Mouse (Mus musculus): Measurements from ENCODE around the gene Kdm8. TPM values are rescaled to one million over a fixed set of nuclear protein-coding genes. Genes with fewer than 3 reads are reported as not detected.
"Not testable (repeated sequence)": the region's sequence is repeated elsewhere in the genome, so short reads cannot be mapped to it uniquely, and the experiment has no call there.

Gene Kdm8
- polyA plus RNA-seq, 2 experiments = 4.7 to 6.1 TPM

DNA sequence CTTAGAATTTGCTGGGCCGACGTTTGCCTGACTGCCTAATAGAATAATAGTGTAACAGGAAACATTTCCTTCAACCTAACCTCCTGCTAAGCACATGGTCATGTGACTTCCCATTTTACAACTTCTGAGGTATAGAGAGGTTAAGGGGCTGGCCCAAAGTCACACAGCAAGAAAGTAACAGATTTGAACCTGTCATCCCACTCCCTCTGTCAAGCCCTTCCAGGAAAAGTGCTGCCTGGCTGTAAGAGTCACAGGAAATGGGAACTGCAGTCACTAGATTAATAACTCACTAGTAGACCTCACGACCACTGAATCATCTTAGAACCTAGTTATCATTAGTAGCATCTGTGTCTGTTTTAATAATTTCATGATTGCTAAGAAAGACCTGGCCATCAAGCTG lies 21.4 kb upstream of the Kdm8 start:
- TF ChIP-seq EP300 (IDR thresholded peaks at IDR 0.05; ENCODE audit: low read depth) (0 out of 2 replicates have a peak, but pooled peaks have one; percentile 14), CTCF (IDR thresholded peaks at IDR 0.05; ENCODE audit: low read depth) (no peak)
- Histone ChIP-seq H3K27ac (no peak overlapping the region), H3K36me3 (replicated peaks; ENCODE audit: control insufficient read depth, insufficient read depth, low read depth) (no peaks in the 10 kb centered on the region), H3K4me1 (replicated peaks; ENCODE audit: control insufficient read depth in 2 of 2, insufficient read depth in 2 of 2, low read length in 1 of 2) (peaks cover 5 to 27% of the 10 kb centered on the region in 2 experiments), H3K9me3 (ENCODE audit: control insufficient read depth, low read length) (no peaks in the 10 kb centered on the region), H3K27me3 (ENCODE audit: control insufficient read depth, insufficient read depth, low read length) (no peaks in the 10 kb centered on the region), H3K4me3 (ENCODE audit: insufficient read depth in 1 of 2, low read depth in 2 of 2, low read length in 2 of 2) (no peak overlapping the region), H3K4me2 (ENCODE audit: low read depth) (no peak overlapping the region), H3K9ac (replicated peaks) (no peak overlapping the region)
- peak; percentile 29; the same call in 1 of the 2 replicates for ATAC-seq (ENCODE audit: insufficient read depth)
- DNase-seq (ENCODE audit: low read depth in 3 of 3, low spot score in 3 of 3) = peak in 2 of 3 experiments; percentile 12 to 56
- WGBS (ENCODE audit: insufficient replicate concordance) = 27% methylated on average over 3 of the region's 3 CpGs

GRCm38 (mm10) chr7:125427492-125428090 lies 16.9 kb upstream of the Kdm8 start:
- TF ChIP-seq EP300 (IDR thresholded peaks at IDR 0.05; ENCODE audit: low read depth) (no peak), CTCF (IDR thresholded peaks at IDR 0.05; ENCODE audit: low read depth) (no peak)
- no peaks in the 10 kb centered on the region; the same call in 1 of the 2 replicates for H3K9me3 ChIP-seq (ENCODE audit: control insufficient read depth, low read length)
- no peak for DNase-seq (ENCODE audit: low read depth in 3 of 3, low spot score in 3 of 3)
- no peak overlapping the region; the same call in 1 of the 2 replicates for H3K4me2 ChIP-seq (ENCODE audit: low read depth)
- WGBS (ENCODE audit: insufficient replicate concordance) = 76% methylated on average over 12 of the region's 12 CpGs
- H3K36me3 ChIP-seq (replicated peaks; ENCODE audit: control insufficient read depth, insufficient read depth, low read depth) = no peaks in the 10 kb centered on the region
- ATAC-seq (ENCODE audit: insufficient read depth) = no peak
- H3K27ac ChIP-seq = peak overlapping the region; percentile 80
- H3K9ac ChIP-seq (replicated peaks) = peak overlapping the region; percentile 29
- H3K4me1 ChIP-seq (replicated peaks; ENCODE audit: control insufficient read depth in 2 of 2, insufficient read depth in 2 of 2, low read length in 1 of 2) = peaks cover 25 to 49% of the 10 kb centered on the region in 2 experiments
- no peak overlapping the region for H3K4me3 ChIP-seq (ENCODE audit: insufficient read depth in 1 of 2, low read depth in 2 of 2, low read length in 2 of 2)
- H3K27me3 ChIP-seq (ENCODE audit: control insufficient read depth, insufficient read depth, low read length) = no peaks in the 10 kb centered on the region

DNA sequence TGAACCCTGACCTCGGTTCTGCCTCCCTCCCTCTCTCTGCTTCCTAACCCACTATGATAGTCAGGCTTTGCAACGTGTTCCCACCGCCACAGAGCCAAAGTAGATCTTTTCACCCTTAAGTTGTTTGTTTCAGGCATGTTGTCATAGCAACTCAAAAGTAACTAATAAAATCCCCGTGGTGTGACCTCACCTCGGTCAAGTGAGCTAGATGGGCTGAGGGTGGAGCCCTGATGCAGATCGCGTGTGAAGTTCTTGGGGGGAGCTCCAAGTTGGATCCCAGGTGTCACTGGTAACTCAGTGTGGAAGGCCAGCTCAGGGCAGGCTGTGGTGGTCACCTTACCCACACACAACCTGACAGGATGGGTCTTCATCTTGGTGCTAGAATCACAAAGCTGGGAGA lies 16.1 kb upstream of the Kdm8 start:
- 0 out of 4 replicates have a peak overlapping the region, but pooled peaks of 1 of the 2 experiments have one; percentile 1 for H3K4me3 ChIP-seq (ENCODE audit: insufficient read depth in 1 of 2, low read depth in 2 of 2, low read length in 2 of 2)
- no peak for TF ChIP-seq EP300 (IDR thresholded peaks at IDR 0.05; ENCODE audit: low read depth)
- no peak for TF ChIP-seq CTCF (IDR thresholded peaks at IDR 0.05; ENCODE audit: low read depth)
- peaks cover 25 to 41% of the 10 kb centered on the region in 2 experiments for H3K4me1 ChIP-seq (replicated peaks; ENCODE audit: control insufficient read depth in 2 of 2, insufficient read depth in 2 of 2, low read length in 1 of 2)
- H3K4me2 ChIP-seq (ENCODE audit: low read depth) = peak overlapping the region; percentile 48
- WGBS (ENCODE audit: insufficient replicate concordance) = 29% methylated on average over 7 of the region's 7 CpGs
- H3K36me3 ChIP-seq (replicated peaks; ENCODE audit: control insufficient read depth, insufficient read depth, low read depth) = no peaks in the 10 kb centered on the region
- H3K9me3 ChIP-seq (ENCODE audit: control insufficient read depth, low read length) = no peaks in the 10 kb centered on the region; the same call in 1 of the 2 replicates
- peak overlapping the region; percentile 80 for H3K27ac ChIP-seq
- DNase-seq (ENCODE audit: low read depth in 3 of 3, low spot score in 3 of 3) (peak; percentile 50 to 67 (median 56)), ATAC-seq (ENCODE audit: insufficient read depth) (peak; percentile 76)
- peak overlapping the region; percentile 24 for H3K9ac ChIP-seq (replicated peaks)
- H3K27me3 ChIP-seq (ENCODE audit: control insufficient read depth, insufficient read depth, low read length) = no peaks in the 10 kb centered on the region

- peak; percentile 99 for ATAC-seq (ENCODE audit: insufficient read depth)
- H3K27ac ChIP-seq = peak overlapping the region; percentile 80
- H3K9me3 ChIP-seq (ENCODE audit: control insufficient read depth, low read length); H3K36me3 ChIP-seq (replicated peaks; ENCODE audit: control insufficient read depth, insufficient read depth, low read depth); H3K27me3 ChIP-seq (ENCODE audit: control insufficient read depth, insufficient read depth, low read length): not testable (repeated sequence)
- DNase-seq (ENCODE audit: low read depth in 3 of 3, low spot score in 3 of 3) = peak; percentile 82 to 83 (median 83)
- peak; percentile 93 for TF ChIP-seq EP300 (IDR thresholded peaks at IDR 0.05; ENCODE audit: low read depth)
- 40% methylated on average over 5 of the region's 5 CpGs for WGBS (ENCODE audit: insufficient replicate concordance)
- 0 out of 4 replicates have a peak overlapping the region, but pooled peaks of 1 of the 2 experiments have one; percentile 1 for H3K4me3 ChIP-seq (ENCODE audit: insufficient read depth in 1 of 2, low read depth in 2 of 2, low read length in 2 of 2)
- H3K4me1 ChIP-seq (replicated peaks; ENCODE audit: control insufficient read depth in 2 of 2, insufficient read depth in 2 of 2, low read length in 1 of 2) = peaks cover 25 to 41% of the 10 kb centered on the region in 2 experiments
- peak overlapping the region; percentile 48 for H3K4me2 ChIP-seq (ENCODE audit: low read depth)
- H3K9ac ChIP-seq (replicated peaks) = peak overlapping the region; percentile 24
Measured at GRCm38 (mm10) chr7:125428816-125429500, 15.5 kb upstream of the Kdm8 start.

Measured in liver, embryonic 14.5 days (tissue).